Mouse (Mus musculus) midbrain, postnatal 0 days (tissue): ENCODE data around the gene Zfp383. TPM values are rescaled to one million over a fixed set of nuclear protein-coding genes. Genes with fewer than 3 reads are reported as not detected.
A peak's percentile ranks its signal among the peaks of the same experiment; 100 is the strongest.

ENCODE experiments used
- ATAC-seq: fragments of 200-750 bp; cut with Nextera tagmentation; 2 replicates; pipeline ENCODE4 v1.8.0; 2017; ENCODE audit warnings: moderate number of reproducible peaks, mild to moderate bottlenecking, moderate TSS enrichment, moderate library complexity; ENCODE audit not compliant: low FRiP score
- DNase-seq: peaks from one replicate; pipeline ENCODE4 v3.0.0-alpha.2; 2015; ENCODE audit warnings: low spot score
- H3K27ac ChIP-seq: fragments of 300-500 bp; sonication (generic); 2 replicates; pipeline ENCODE4 v1.5.1; 2014; ENCODE audit warnings: low read depth, mild to moderate bottlenecking, low read length, mixed read lengths
- H3K27me3 ChIP-seq: fragments of 300-500 bp; sonication (generic); 2 replicates; pipeline ENCODE4 v1.6.1; 2014; ENCODE audit warnings: low read length, control low read depth, mixed read lengths; ENCODE audit not compliant: insufficient read depth
- H3K36me3 ChIP-seq: fragments of 300-500 bp; sonication (generic); 2 replicates; pipeline ENCODE4 v1.6.1; 2014; ENCODE audit warnings: low read length, control low read depth, mixed read lengths; ENCODE audit not compliant: insufficient read depth
- H3K4me1 ChIP-seq: fragments of 300-500 bp; sonication (generic); 2 replicates; pipeline ENCODE4 v1.6.1; 2014; ENCODE audit warnings: mild to moderate bottlenecking, control low read depth, antibody characterized with exemption, low read length, mixed read lengths; ENCODE audit not compliant: insufficient read depth
- H3K4me2 ChIP-seq: fragments of 300-500 bp; sonication (generic); 2 replicates; pipeline ENCODE4 v1.6.1; 2014; ENCODE audit warnings: low read depth, mild to moderate bottlenecking, low read length, mixed read lengths; ENCODE audit not compliant: poor library complexity, severe bottlenecking
- H3K4me3 ChIP-seq: fragments of 300-500 bp; sonication (generic); 2 replicates; pipeline ENCODE4 v1.5.1; 2014; ENCODE audit warnings: low read depth, mild to moderate bottlenecking, low read length, moderate library complexity
- H3K9ac ChIP-seq: fragments of 300-500 bp; sonication (generic); replicated peaks from 2 replicates; pipeline ENCODE4 v1.6.1; 2014; ENCODE audit warnings: mild to moderate bottlenecking, low read length, moderate library complexity, mixed read lengths; ENCODE audit not compliant: poor library complexity, severe bottlenecking
- H3K9me3 ChIP-seq: fragments of 300-500 bp; sonication (generic); 2 replicates; pipeline ENCODE4 v1.6.1; 2016; ENCODE audit warnings: low read length, control low read depth
- CTCF ChIP-seq: IDR thresholded peaks from 2 replicates; pipeline ENCODE4 v1.5.1; 2016; ENCODE audit warnings: antibody characterized with exemption, mild to moderate bottlenecking
- WGBS: fragments of 180-500 bp; shearing (Covaris S2); extraction: QIAGEN DNeasy Blood & Tissue Kit; methylation state at CpG from one replicate; pipeline ENCODE4 v1.1.7; 2014; 5-methylcytosine and 5-hydroxymethylcytosine counted together
- polyA plus RNA-seq: library from polyadenylated mRNA; unstranded; fragments of >200 nt; fragmentation: Nextera tagmentation; extraction: Ambion mirVana; gene quantifications from 2 replicates; pipeline ENCODE4 v1.2.1, GENCODE M21; 2015
- total RNA-seq: library from RNA; depleted of rRNA; stranded (reverse); fragments of >200 nt; gene quantifications from 2 replicates; pipeline ENCODE4 v1.2.3, GENCODE M21; 2014

Gene Zfp383
- total and polyA plus RNA-seq, 2 experiments from 2014 or later: 5.4 to 6.6 TPM

DNA sequence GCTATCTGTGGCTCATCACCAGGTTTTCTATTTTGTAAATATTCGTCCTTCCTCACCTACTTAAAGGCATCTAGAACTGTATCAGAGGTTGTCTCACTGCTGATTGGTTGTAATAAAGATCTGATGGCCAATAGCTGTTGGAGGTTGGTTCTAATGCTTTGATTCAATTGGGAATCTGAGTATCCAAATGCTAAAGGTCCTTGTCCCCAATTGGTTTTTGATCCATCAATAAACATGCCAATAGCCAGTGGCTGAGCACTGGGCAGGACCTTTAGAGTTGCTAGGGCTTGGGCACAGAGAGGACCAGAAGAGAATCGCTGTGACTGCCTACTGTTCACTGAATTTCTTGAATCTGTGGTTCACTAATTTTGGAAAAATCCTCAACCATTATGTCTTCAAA, 35.7 kb downstream of the Zfp383 start:
- no peaks in the 10 kb centered on the region for H3K27me3 ChIP-seq
- no peaks in the 10 kb centered on the region for H3K4me1 ChIP-seq
- no peak overlapping the region for H3K9ac ChIP-seq
- 68% methylated on average over 2 of the region's 2 CpGs for WGBS
- no peak overlapping the region for H3K4me3 ChIP-seq
- peaks cover 19% of the 10 kb centered on the region for H3K36me3 ChIP-seq
- no peak for TF ChIP-seq CTCF
- ATAC-seq (no peak), DNase-seq (no peak)
- H3K4me2 ChIP-seq: no peak overlapping the region
- no peak overlapping the region for H3K27ac ChIP-seq
- no peaks in the 10 kb centered on the region for H3K9me3 ChIP-seq

DNA sequence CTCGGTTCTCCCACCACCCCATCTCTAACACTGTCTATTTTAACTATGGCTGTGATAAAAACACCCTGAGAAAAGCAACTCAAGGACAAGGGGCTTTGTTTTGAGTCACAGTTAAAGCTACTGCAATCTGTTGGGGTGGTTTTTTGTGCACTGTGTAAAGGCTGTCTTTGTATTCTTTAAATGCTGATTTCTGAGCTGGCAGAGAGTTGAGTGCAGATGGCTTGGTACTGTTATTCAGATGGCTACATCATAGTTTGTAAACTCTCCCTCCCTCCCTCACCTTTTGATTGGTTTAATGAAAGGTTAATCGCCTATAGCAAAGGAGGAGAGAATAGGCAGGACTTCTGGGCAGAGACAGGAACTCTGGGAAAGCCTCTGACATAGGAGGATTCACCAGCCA, 36.2 kb downstream of the Zfp383 start:
- H3K27ac ChIP-seq: no peak overlapping the region
- H3K36me3 ChIP-seq: peaks cover 19% of the 10 kb centered on the region
- no peaks in the 10 kb centered on the region for H3K9me3 ChIP-seq
- no peak overlapping the region for H3K4me2 ChIP-seq
- no peak for ATAC-seq
- no peak overlapping the region for H3K9ac ChIP-seq
- no peaks in the 10 kb centered on the region for H3K4me1 ChIP-seq
- no peaks in the 10 kb centered on the region for H3K27me3 ChIP-seq
- H3K4me3 ChIP-seq: no peak overlapping the region
- TF ChIP-seq CTCF: no peak
- WGBS: 72% methylated on average over 2 of the region's 2 CpGs
- no peak for DNase-seq

DNA sequence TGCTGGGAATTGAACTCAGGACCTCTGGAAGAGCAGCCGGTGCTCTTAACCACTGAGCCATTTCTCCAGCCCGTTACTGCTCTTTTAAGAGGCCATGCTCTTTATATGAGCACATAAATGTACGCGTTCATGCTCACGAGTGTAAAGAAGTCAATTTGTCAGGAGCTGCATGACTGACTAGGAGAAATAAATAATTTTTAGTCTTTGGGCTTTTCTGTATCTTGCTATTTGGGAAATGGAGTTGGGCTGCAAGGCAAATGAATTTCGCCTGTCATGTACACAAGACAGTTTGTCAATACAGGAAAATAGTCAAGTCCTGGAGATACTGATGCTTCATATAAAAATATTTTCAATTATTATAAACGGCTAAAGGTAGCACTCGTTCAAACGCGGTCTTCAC, 45.1 kb downstream of the Zfp383 start:
- ATAC-seq (no peak), DNase-seq (peak; percentile 5)
- H3K36me3 ChIP-seq: peaks cover 6% of the 10 kb centered on the region; the same call in 1 of the 2 replicates
- WGBS: 30% methylated on average over 10 of the region's 10 CpGs
- no peaks in the 10 kb centered on the region for H3K9me3 ChIP-seq
- H3K9ac ChIP-seq: peak overlapping the region; percentile 85
- no peaks in the 10 kb centered on the region for H3K4me1 ChIP-seq
- H3K27me3 ChIP-seq: no peaks in the 10 kb centered on the region
- TF ChIP-seq CTCF: no peak
- H3K27ac ChIP-seq: peak overlapping the region; percentile 95
- peak overlapping the region; percentile 86 for H3K4me3 ChIP-seq
- H3K4me2 ChIP-seq: peak overlapping the region; percentile 54

DNA sequence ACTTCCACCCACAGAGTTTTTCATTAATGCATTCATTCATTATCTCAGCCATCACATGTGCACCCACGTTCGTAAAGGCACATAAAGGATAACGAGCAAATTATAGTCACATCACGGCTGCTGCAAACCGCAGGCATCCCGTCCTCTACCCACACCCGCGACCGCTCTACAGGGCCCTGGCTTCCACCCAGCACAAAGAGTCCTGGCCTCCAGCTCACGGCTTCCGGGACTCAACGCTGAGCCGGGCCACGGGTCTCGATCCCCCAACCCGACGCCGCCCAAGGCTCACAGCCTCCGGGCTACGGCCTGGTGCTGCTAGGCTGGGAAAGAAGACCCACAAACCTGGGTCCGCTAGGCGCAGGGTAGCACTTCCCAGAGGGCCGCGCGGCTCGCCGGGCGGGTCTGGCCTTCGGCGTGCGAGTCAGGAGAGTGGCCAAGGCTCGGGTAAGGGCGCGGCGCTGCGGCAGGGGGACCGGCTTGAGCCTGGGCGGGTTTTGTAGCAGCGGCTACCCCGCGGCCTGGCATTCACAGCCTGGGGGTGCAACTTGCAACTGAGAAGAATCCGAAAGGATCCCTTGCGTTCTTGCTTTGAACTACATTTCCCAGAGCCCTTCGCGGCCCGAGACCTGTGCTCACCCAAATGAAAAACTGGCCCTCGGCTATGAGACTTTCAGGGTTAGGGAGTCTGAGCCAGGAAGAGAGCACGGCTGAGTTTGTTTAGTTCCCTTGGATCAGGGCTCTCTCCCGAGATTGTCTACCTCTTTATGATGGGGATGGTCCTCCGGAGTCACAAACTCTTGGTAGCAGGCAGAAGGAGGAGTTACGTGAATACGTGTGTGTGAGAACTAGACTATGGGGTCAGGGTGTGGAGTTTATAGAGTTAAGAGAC, 45.7 kb downstream of the Zfp383 start, which contains the start of gene Zfp74:
Gene Zfp74, minus strand, starts transcription at position 577 of the 889 bp plus-strand sequence.
- Histone ChIP-seq H3K9me3 (no peaks in the 10 kb centered on the region), H3K4me2 (peak within 1 kb of the TSS; percentile 54), H3K4me1 (no peaks in the 10 kb centered on the region), H3K36me3 (peaks cover 6% of the 10 kb centered on the region; the same call in 1 of the 2 replicates), H3K4me3 (peak within 1 kb of the TSS; percentile 86), H3K27me3 (no peaks in the 10 kb centered on the region), H3K9ac (peak within 1 kb of the TSS; percentile 85), H3K27ac (peak within 1 kb of the TSS; percentile 95)
- TF ChIP-seq CTCF: peak; percentile 8; the same call in 1 of the 2 replicates
- ATAC-seq: peak; percentile 87
- DNase-seq: peak; percentile 83
- under 1% methylated on average over 50 of the region's 52 CpGs for WGBS

DNA sequence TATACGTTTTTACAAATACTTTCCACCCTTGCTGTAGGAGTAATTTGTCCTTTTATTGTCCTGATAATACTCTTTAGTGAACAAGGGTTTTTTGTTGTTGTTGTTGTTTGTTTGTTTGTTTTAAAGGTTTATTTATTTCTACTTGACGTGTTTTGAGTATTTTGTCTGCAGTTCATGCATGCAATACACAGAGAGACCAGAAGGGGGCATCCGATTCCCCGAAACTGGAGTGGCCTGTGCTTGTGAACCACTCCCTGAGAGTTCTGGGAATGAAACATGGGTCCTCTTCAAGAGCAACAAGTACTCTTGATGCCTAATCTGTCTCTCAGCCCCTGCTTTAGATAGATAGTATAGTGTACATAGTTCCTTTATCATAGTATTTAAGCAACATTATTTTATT, 46.7 kb downstream of the Zfp383 start:
- Histone ChIP-seq H3K36me3 (peaks cover 5% of the 10 kb centered on the region; the same call in 1 of the 2 replicates), H3K27ac (no peak overlapping the region), H3K9me3 (no peaks in the 10 kb centered on the region), H3K27me3 (no peaks in the 10 kb centered on the region), H3K4me2 (peak overlapping the region; percentile 54; the same call in 1 of the 2 replicates), H3K4me1 (no peaks in the 10 kb centered on the region), H3K9ac (no peak overlapping the region), H3K4me3 (no peak overlapping the region)
- 24% methylated on average over 4 of the region's 4 CpGs for whole genome bisulfite sequencing
- peak; percentile 55 for DNase-seq
- no peak for ATAC-seq
- TF ChIP-seq CTCF: peak; percentile 73

DNA sequence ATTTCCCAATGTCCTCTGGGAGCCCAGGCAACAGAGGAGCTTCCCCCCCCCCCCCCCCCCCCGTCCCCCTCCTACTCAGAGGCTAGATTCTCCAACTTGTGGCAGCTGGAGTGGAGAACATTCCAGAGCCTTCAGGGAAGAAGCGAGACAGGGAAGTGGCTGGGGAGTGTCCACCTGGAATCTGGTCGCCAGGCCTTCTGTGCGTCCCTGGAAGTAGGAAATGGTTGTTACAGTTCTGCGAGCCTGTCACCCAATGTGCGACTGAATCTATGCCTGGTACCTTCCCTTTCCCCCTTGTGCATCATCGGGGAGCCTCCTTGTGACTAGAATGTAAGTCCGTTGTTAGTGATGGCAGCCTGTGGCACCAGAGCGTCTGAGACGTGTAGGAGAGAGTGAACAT, 48.2 kb downstream of the Zfp383 start:
- no peak overlapping the region for H3K27ac ChIP-seq
- 79% methylated on average over 9 of the region's 10 CpGs for WGBS
- H3K4me1 ChIP-seq: no peaks in the 10 kb centered on the region
- H3K4me3 ChIP-seq: no peak overlapping the region
- H3K9ac ChIP-seq: no peak overlapping the region
- H3K9me3 ChIP-seq: no peaks in the 10 kb centered on the region
- no peak overlapping the region for H3K4me2 ChIP-seq
- H3K36me3 ChIP-seq: no peaks in the 10 kb centered on the region
- DNase-seq (no peak), ATAC-seq (no peak)
- no peak for TF ChIP-seq CTCF
- H3K27me3 ChIP-seq: no peaks in the 10 kb centered on the region
